Mouse (Mus musculus) liver, adult (tissue): ENCODE data around the gene Ak8.
A peak's percentile ranks its signal among the peaks of the same experiment; 100 is the strongest.

Experiments
- GATA4 ChIP-seq: IDR thresholded peaks from 2 replicates; pipeline ENCODE4 v1.6.1; 2014; ENCODE audit warnings: mild to moderate bottlenecking, low read length; ENCODE audit not compliant: insufficient replicate concordance

Ak8 gene

GRCm38 (mm10) chr2:28808841-28809240 is 108.9 kb downstream of the Ak8 start:
- no peak for TF ChIP-seq GATA4

GRCm38 (mm10) chr2:28810260-28811013 is 110.5 kb downstream of the Ak8 start:
- no peak for TF ChIP-seq GATA4

- TF ChIP-seq GATA4, result no peak
Observed at GRCm38 (mm10) chr2:28818866-28819265, 118.9 kb downstream of the Ak8 start.

DNA sequence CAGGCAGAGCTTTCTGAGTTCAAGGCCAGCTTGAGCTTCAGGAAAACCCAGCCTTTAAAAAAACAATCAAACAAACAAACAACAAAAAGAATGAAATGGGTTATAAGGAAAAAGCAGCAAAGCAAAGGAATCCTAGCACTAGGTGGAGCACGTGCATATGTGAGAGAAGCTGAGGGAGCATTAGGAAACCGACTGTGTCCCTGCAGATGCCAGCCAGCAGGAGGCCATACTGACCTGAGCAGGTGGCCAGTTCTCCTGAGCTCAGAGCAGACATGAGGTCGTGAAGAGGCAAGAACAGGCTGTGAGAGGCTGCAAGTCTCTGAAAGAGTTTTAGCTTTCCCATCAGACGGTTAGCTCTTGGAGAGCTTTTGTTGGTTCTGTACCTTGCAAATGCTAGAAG is 129.3 kb downstream of the Ak8 start:
- no peak for TF ChIP-seq GATA4

- no peak for TF ChIP-seq GATA4
Observed at GRCm38 (mm10) chr2:28836181-28836940, 136.4 kb downstream of the Ak8 start.

- no peak for TF ChIP-seq GATA4
Observed at GRCm38 (mm10) chr2:28839501-28840221, 139.7 kb downstream of the Ak8 start.

- peak; percentile 68; the same call in 1 of the 2 replicates for TF ChIP-seq GATA4
Observed at GRCm38 (mm10) chr2:28840222-28840951, 140.4 kb downstream of the Ak8 start, which contains the start of the genes Gtf3c4 and Ddx31. Gtf3c4 (minus strand) TSS chr2:28840360. Ddx31 (plus strand) TSS chr2:28840406.

DNA sequence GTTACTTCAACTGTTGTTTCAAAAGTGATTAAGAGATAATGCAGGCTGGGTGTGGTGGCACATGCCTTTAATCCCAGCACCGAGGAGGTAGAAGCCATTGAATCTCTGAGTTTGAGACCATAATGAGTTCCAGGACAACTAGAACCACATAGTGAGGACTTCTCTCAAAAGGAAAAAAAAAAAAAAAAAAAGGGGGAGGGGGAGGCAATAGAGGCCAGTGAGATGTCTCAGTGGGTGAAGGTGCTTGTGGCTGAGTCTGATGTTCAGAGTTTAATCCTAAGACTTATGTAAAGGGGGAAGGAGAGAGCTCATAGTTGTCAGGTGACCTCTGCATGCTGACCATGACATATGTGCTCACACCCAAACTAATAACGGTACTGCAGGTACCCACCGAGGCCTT is 142.1 kb downstream of the Ak8 start:
- no peak for TF ChIP-seq GATA4

- no peak for TF ChIP-seq GATA4
Observed at GRCm38 (mm10) chr2:28848879-28849278, 148.9 kb downstream of the Ak8 start.

DNA sequence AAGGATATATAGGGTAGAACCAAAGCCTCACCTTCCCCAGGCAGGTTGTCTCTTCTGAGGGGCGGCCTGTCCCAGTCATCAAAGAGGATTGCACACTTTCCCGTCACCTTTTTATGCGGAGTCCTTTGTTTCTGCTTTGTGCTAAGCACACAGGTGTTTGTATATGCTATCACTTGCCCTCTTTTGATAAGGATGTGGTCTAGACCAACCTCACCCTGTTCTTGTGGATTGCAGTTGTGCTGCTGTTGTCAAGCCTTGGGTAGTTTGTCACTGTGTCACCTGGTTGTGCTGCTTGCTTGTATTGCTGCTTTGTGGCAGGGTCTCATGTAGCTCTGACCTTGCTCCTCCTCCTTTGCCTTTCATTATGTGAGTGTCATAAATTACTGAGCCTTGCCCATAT is 152.6 kb downstream of the Ak8 start:
- no peak for TF ChIP-seq GATA4

GRCm38 (mm10) chr2:28855773-28856172 is 155.8 kb downstream of the Ak8 start:
- no peak for TF ChIP-seq GATA4

DNA sequence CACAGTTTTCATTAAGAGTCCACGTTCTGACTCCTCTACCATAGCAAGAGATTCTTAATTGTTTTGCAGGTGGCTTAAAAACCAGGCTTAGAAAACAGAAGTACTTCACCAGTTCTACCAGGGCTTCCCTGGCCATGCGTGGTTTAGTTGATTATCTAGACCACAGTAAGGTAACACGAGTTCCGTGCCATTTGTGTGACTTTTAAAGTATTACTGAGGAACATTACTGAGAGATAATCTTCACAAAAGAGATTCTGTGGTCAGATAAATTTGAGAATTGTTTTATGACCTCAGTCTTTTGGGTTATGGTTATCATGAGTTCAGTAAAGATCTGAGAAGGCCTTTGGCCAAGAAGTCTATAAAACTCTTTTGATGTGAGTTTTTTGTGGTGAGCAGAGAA is 159.3 kb downstream of the Ak8 start:
- no peak for TF ChIP-seq GATA4

- TF ChIP-seq GATA4, result no peak
Observed at GRCm38 (mm10) chr2:28860678-28861423, 160.9 kb downstream of the Ak8 start.
